Mouse (Mus musculus) liver, adult 2 months (tissue): Measurements from ENCODE around the gene Slc25a25.

Experiments used
- CTCF ChIP-seq: fragments of 200-500 bp; IDR thresholded peaks from 2 replicates; pipeline ENCODE4 v1.5.1; 2011; ENCODE audit warnings: low read depth, low read length, control low read depth
- POLR2A ChIP-seq: fragments of 200-500 bp; IDR thresholded peaks from 2 replicates; pipeline ENCODE4 v1.6.1; 2011; ENCODE audit warnings: low read length, control low read depth; ENCODE audit not compliant: insufficient read depth; ENCODE audit errors: extremely low read depth

- TF ChIP-seq CTCF = no peak
- TF ChIP-seq POLR2A = no peak
Observed at GRCm38 (mm10) chr2:32407144-32407824, 44.0 kb downstream of the Slc25a25 start.
